Mouse (Mus musculus) 3T3-L1 (cell line): ENCODE data around the gene Gm10518.

Experiments used
- DNase-seq: peaks from one replicate; pipeline ENCODE4 v3.0.0-alpha.2; 2015; ENCODE audit warnings: low read depth, low spot score

The Gm10518 gene

DNA sequence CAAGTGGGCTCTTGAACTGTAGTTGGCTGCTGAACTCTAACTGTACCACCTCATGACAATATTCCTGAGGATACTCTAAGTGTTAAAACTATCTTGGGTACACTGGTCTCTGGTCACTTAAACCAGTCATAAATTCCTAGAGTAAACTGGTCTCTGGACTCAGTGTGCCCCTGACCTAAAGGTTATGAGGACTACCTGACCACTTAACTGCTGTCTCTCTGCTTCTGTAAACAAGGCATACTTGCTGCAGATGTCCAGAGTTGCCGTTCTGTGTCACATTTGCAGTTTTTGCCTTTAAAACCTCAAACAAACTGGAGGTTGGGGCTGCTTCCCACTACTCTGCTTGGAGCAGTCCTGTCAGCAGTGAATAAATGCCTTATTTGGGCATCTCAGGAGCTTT lies 30.4 kb downstream of the Gm10518 start:
- no peak for DNase-seq

DNA sequence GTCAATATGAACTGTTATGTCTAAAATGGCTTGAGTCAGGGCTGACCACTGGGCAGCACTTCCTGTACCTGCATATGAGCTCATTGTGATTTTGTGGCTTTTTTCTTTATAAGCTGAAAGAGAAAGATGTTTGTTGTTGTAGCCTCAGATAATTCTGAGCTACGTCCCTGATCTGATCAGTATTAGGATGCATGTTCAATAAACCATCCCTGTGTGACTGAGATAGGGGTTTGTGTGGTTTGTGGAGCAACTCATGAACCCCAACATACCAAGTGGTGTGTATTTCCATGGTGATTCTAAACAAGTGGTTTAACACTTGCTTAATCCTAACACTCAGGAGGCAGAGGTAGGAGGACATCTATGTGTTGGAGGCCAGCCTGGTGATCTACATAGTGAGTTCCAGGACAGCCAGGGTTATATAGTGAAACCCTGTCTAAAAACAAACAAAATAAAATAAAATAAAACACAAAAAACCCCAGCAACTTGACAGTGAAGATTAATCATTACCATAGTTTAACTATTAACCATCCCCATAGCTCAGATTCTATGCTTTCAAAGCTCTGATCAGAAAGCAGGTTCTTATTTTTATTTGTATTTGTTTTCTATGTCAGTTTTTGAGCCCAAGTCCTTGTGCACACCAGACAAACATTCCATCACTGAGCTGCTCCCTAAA lies 32.7 kb downstream of the Gm10518 start:
- DNase-seq: no peak

- no peak for DNase-seq
Measured at GRCm38 (mm10) chr1:179836426-179837404, 33.5 kb downstream of the Gm10518 start.

- no peak for DNase-seq
Measured at GRCm38 (mm10) chr1:179842568-179842967, 39.4 kb downstream of the Gm10518 start.

DNA sequence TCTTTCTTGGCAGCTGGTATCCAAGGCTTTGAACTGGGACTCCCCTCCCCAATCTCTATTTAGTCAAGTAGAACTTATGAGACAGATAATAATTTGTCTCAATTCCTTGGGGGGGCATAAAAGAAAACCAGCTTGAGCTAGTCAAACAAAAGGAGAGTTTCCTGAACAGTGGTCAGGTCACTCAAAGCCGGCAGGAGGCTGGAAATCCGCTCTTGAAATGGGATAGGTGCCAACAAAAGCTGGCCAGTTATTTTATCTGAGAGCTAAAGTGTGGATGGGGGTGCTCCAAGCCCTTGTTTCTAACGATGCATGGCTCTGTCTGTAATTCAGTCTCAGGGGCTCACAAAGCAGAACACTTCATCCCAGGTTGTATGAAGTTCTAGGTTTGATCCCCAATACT lies 40.8 kb downstream of the Gm10518 start:
- DNase-seq: no peak

DNA sequence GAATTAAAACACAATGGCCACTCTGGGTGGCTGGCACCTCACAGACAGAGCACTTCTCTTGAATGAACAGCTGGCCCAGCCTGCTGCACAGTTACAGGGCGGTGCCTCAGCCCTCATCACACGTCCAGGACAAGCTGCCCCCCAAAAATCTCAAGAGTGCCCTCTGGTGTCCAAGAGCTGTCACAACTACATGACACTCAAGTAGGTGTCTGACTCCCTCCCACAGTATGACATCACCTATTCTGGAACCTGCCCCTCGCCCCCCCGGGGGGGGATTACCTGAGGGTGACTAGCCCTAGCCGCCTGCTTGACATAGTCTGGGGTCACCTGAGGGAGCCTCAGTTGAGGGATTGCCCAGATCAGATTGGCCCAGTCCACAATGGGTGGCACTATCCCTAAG lies 41.7 kb downstream of the Gm10518 start:
- DNase-seq: peak; percentile 89

DNA sequence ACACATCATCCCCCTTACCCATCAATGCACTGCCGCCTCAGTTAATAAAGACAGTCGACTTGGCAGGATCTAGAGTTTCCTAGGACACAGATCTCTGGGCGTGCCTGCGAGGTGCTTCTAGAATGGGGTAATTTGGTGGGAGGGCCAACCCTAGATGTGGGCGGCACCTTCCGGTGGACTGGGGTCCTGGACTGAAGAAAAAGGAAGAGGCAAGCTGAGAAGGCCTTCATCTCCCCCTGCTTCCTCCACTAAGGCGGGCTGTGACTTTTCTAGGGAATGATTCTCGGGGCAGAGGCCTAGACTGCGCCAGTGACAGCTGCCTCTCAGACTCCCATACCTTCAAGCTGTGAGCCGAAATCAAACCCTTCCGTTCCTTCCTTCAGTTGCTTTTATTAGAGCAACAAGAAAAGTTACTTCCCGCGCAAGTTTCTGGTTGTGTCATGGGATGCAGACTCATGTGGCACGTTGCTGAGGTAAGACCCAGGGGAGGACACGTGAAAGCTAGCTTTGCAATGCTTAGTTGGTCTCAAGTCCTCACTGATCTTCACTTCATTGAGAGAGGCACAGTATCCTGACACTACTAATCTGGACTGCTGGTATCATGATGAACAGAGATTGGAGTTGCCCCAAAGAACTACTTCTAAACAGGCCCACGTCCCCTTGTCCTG lies 42.8 kb downstream of the Gm10518 start:
- DNase-seq: no peak

DNA sequence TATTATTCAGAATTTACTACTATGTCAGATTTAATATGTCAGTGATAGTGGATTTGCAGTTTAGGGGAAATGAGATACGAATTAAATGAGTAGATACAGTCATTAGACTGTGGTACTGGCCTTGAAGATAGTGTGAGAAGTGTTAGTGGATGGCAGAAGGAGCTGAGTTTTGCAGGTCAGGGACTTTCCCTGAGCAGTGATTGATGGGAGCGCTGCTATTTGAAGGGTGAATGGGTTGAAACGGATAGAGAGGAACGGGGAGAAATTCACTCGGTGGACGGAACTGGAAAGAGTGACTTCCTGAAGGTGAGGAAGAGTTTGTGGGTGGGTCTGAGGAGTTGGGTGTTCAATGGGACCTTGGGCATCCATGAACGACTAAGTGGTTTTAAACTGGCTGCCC lies 44.0 kb downstream of the Gm10518 start:
- DNase-seq: no peak

DNA sequence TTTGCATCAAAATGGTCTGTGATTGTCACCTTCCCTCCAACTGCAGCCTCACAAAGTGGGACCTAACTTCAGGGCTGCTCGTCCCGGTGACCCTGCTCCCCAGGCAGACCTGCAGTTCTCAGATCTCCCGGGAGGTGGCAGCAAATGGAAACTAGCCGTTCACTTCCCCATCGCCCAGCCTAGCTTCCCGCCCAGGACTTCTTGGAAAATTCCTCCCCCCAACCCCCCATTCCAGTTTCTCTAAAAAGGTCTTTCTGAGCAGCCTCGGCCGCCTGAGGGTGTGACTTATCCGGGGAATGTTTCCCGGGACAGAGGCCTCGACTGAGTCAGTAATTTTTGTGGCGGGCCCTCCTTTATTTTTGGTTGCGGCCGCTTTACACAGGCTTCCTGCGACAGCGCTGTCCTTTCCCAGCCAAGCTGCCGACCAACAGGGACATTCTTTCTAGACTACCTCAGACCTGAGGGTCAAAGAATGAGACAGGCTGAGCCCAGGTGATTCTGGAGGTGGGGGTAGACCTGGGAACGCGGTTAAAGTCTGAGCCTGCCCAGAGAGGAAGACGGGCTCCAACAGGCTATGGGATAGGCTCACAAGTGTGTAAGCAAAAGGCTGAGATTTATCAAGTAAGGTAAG lies 44.7 kb downstream of the Gm10518 start:
- peak; percentile 96 for DNase-seq

DNA sequence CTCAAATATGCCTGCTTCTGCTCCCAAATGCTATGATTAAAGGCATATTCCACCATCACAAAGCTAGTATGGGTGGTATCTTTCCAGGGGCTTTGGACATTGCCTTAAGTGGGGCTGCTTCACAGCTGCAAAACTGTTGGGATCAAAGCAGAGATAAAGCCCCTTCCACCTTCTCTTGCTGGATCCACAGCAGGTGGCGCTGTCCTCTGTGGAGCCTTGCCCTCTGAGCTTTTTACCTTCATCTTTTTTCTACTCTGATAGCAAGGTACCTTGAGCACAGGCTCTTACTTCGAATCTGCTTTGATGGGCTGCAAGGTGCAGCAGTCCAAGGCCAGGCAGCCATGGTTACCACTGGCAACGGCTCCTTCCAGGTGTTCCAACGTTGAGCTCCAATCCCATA lies 50.2 kb downstream of the Gm10518 start:
- DNase-seq: peak; percentile 31
